Mouse (Mus musculus): ENCODE results near the gene Akap14. TPM values are rescaled to one million over a fixed set of nuclear protein-coding genes. Genes with fewer than 3 reads are reported as not detected.

Akap14 gene
- not detected in 2 replicates for polyA plus RNA-seq (2012; ENCODE audit: low replicate concordance)

GRCm38 (mm10) chrX:37168742-37169141 is at the start of gene Akap14:
Gene Akap14 (minus strand): TSS chrX:37168842.

GRCm38 (mm10) chrX:37210941-37211340 is 42.3 kb upstream of the Akap14 start, which contains the start of gene Gm9:
Gene Gm9 (minus strand): TSS chrX:37211041.

GRCm38 (mm10) chrX:37191105-37191743 is 22.6 kb upstream of the Akap14 start, which contains the start of the genes Ndufa1 and Rnf113a1:
Gene Ndufa1 (minus strand): TSS chrX:37191163.
Gene Rnf113a1 (plus strand): TSS chrX:37191245.

GRCm38 (mm10) chrX:37126671-37127358 is 41.8 kb downstream of the Akap14 start, which contains the start of gene Nkap:
Gene Nkap (plus strand): TSS chrX:37126795.

GRCm38 (mm10) chrX:37110193-37110880 is 58.3 kb downstream of the Akap14 start, which contains the start of gene Upf3b:
Gene Upf3b (minus strand): TSS chrX:37110322.

Other genes with a start within 250 kb of the Akap14 start
- 2.4 and 2.7 TPM in 2 replicates for gene Sept6, start 177.0 kb downstream of the Akap14 start, polyA plus RNA-seq (2012; ENCODE audit: low replicate concordance)
- not detected in 2 replicates for gene Sowahd, start 120.0 kb downstream of the Akap14 start, polyA plus RNA-seq (2012; ENCODE audit: low replicate concordance)
- gene Rpl39, start 83.4 kb downstream of the Akap14 start, polyA plus RNA-seq (2012; ENCODE audit: low replicate concordance), result 55.0 and 262 TPM in 2 replicates
- 0.30 and 3.8 TPM in 2 replicates for gene Upf3b, start 58.5 kb downstream of the Akap14 start, polyA plus RNA-seq (2012; ENCODE audit: low replicate concordance)
- gene Nkap, start 42.0 kb downstream of the Akap14 start, polyA plus RNA-seq (2012; ENCODE audit: low replicate concordance), result 14.8 and 19.1 TPM in 2 replicates
- 30.7 and 109 TPM in 2 replicates for gene Ndufa1, start 22.3 kb upstream of the Akap14 start, polyA plus RNA-seq (2012; ENCODE audit: low replicate concordance)
- gene Rnf113a1, start 22.4 kb upstream of the Akap14 start, polyA plus RNA-seq (2012; ENCODE audit: low replicate concordance), result 1.7 and 2.7 TPM in 2 replicates
- gene Gm9, start 42.2 kb upstream of the Akap14 start, polyA plus RNA-seq (2012; ENCODE audit: low replicate concordance), result not detected in 2 replicates
- not detected in 2 replicates for gene Rhox1, start 53.4 kb upstream of the Akap14 start, polyA plus RNA-seq (2012; ENCODE audit: low replicate concordance)
- gene Rhox2a, start 76.1 kb upstream of the Akap14 start, polyA plus RNA-seq (2012; ENCODE audit: low replicate concordance), result not detected in 2 replicates
- gene Rhox3a, start 81.1 kb upstream of the Akap14 start, polyA plus RNA-seq (2012; ENCODE audit: low replicate concordance), result not detected in 2 replicates
- not detected in 2 replicates for gene Rhox4a, start 96.5 kb upstream of the Akap14 start, polyA plus RNA-seq (2012; ENCODE audit: low replicate concordance)
- gene Rhox3a2, start 211.2 kb upstream of the Akap14 start, polyA plus RNA-seq (2012; ENCODE audit: low replicate concordance), result not detected in 2 replicates
- not detected in 2 replicates for gene Rhox4a2, start 222.0 kb upstream of the Akap14 start, polyA plus RNA-seq (2012; ENCODE audit: low replicate concordance)
- gene Rhox2b, start 243.2 kb upstream of the Akap14 start, polyA plus RNA-seq (2012; ENCODE audit: low replicate concordance), result not detected in 2 replicates